Mouse (Mus musculus) embryonic facial prominence, embryonic 11.5 days (tissue): ENCODE results near the gene Cacna2d3. TPM values are rescaled to one million over a fixed set of nuclear protein-coding genes. Genes with fewer than 3 reads are reported as not detected.

Source experiments
- ATAC-seq: fragments of 200-750 bp; cut with Nextera tagmentation; replicated peaks from 2 replicates; pipeline ENCODE4 v1.8.0; 2017; ENCODE audit warnings: low read depth; ENCODE audit not compliant: insufficient number of reproducible peaks, low FRiP score, low TSS enrichment
- DNase-seq: peaks from one replicate; pipeline ENCODE4 v3.0.0-alpha.2; 2015; ENCODE audit warnings: low spot score
- H3K27ac ChIP-seq: fragments of 300-500 bp; sonication (generic); replicated peaks from 2 replicates; pipeline ENCODE4 v1.5.1; 2014; ENCODE audit warnings: mild to moderate bottlenecking, low read depth, low read length, control low read depth
- H3K27me3 ChIP-seq: fragments of 300-500 bp; sonication (generic); 2 replicates; pipeline ENCODE4 v1.6.1; 2014; ENCODE audit warnings: mild to moderate bottlenecking, low read length, moderate library complexity, mixed read lengths; ENCODE audit not compliant: control insufficient read depth, insufficient read depth
- H3K36me3 ChIP-seq: fragments of 300-500 bp; sonication (generic); replicated peaks from 2 replicates; pipeline ENCODE4 v1.6.1; 2014; ENCODE audit warnings: low read depth, mild to moderate bottlenecking, low read length, moderate library complexity, mixed read lengths; ENCODE audit not compliant: control insufficient read depth, insufficient read depth
- H3K4me1 ChIP-seq: fragments of 300-500 bp; sonication (generic); 2 replicates; pipeline ENCODE4 v1.6.1; 2014; ENCODE audit warnings: low read length, mixed read lengths; ENCODE audit not compliant: control insufficient read depth, insufficient read depth
- H3K4me2 ChIP-seq: fragments of 300-500 bp; sonication (generic); 2 replicates; pipeline ENCODE4 v1.6.1; 2014; ENCODE audit warnings: low read depth, mild to moderate bottlenecking, control low read depth, low read length, moderate library complexity
- H3K4me3 ChIP-seq: fragments of 300-500 bp; sonication (generic); 2 replicates; pipeline ENCODE4 v1.5.1; 2014; ENCODE audit warnings: low read depth, low read length, control low read depth
- H3K9ac ChIP-seq: fragments of 300-500 bp; sonication (generic); replicated peaks from 2 replicates; pipeline ENCODE4 v1.6.1; 2014; ENCODE audit warnings: mild to moderate bottlenecking, control low read depth, low read length
- H3K9me3 ChIP-seq: fragments of 300-500 bp; sonication (generic); replicated peaks from 2 replicates; pipeline ENCODE4 v1.6.1; 2016; ENCODE audit warnings: mild to moderate bottlenecking, low read length, inconsistent platforms, mixed read lengths; ENCODE audit not compliant: control insufficient read depth
- WGBS: fragments of 180-500 bp; shearing (Covaris S2); extraction: QIAGEN DNeasy Blood & Tissue Kit; methylation state at CpG from one replicate; pipeline ENCODE4 v1.1.7; 2014; 5-methylcytosine and 5-hydroxymethylcytosine counted together
- polyA plus RNA-seq: library from polyadenylated mRNA; unstranded; fragments of >200 nt; fragmentation: Nextera tagmentation; extraction: Ambion mirVana; gene quantifications from 2 replicates; pipeline ENCODE4 v1.2.1, GENCODE M21; 2014

The Cacna2d3 gene
- polyA plus RNA-seq, 1 experiment from 2014 or later: 4.0 TPM

- Histone ChIP-seq H3K4me3 (no peak overlapping the region), H3K9ac (no peak overlapping the region), H3K4me2 (no peak overlapping the region), H3K9me3 (no peaks in the 10 kb centered on the region), H3K4me1 (no peaks in the 10 kb centered on the region), H3K27ac (no peak overlapping the region), H3K27me3 (no peaks in the 10 kb centered on the region), H3K36me3 (no peaks in the 10 kb centered on the region)
- no peak for ATAC-seq
- WGBS: 92% methylated on average over 9 of the region's 9 CpGs
- no peak for DNase-seq
These were observed 397.8 kb downstream of the Cacna2d3 start for GRCm38 (mm10) chr14:29323718-29324429.

GRCm38 (mm10) chr14:29313431-29313830 is 408.2 kb downstream of the Cacna2d3 start:
- Histone ChIP-seq H3K27ac (no peak overlapping the region), H3K36me3 (no peaks in the 10 kb centered on the region), H3K4me3 (no peak overlapping the region), H3K9me3 (no peaks in the 10 kb centered on the region), H3K4me2 (no peak overlapping the region), H3K9ac (no peak overlapping the region), H3K27me3 (no peaks in the 10 kb centered on the region), H3K4me1 (no peaks in the 10 kb centered on the region)
- no peak for DNase-seq
- ATAC-seq: no peak
- WGBS: 84% methylated on average over 2 of the region's 2 CpGs

- H3K4me1 ChIP-seq: no peaks in the 10 kb centered on the region
- WGBS: 85% methylated on average over 9 of the region's 9 CpGs
These were observed 416.0 kb downstream of the Cacna2d3 start for GRCm38 (mm10) chr14:29305623-29306022.

GRCm38 (mm10) chr14:29296185-29296754 is 425.4 kb downstream of the Cacna2d3 start:
- no peaks in the 10 kb centered on the region for H3K27me3 ChIP-seq
- no peak overlapping the region for H3K27ac ChIP-seq
- 62% methylated on average over 2 of the region's 2 CpGs for WGBS
- H3K4me2 ChIP-seq: no peak overlapping the region
- no peak for ATAC-seq
- no peak overlapping the region for H3K9ac ChIP-seq
- H3K4me3 ChIP-seq: no peak overlapping the region
- no peaks in the 10 kb centered on the region for H3K9me3 ChIP-seq
- no peaks in the 10 kb centered on the region for H3K36me3 ChIP-seq
- peak; percentile 25 for DNase-seq
- H3K4me1 ChIP-seq: no peaks in the 10 kb centered on the region

More at GRCm38 (mm10) chr14:29305623-29306022, 416.0 kb downstream of the Cacna2d3 start:
- Histone ChIP-seq H3K4me2 (no peak overlapping the region), H3K27me3 (no peaks in the 10 kb centered on the region), H3K4me3 (no peak overlapping the region), H3K36me3 (no peaks in the 10 kb centered on the region), H3K27ac (no peak overlapping the region), H3K9me3 (no peaks in the 10 kb centered on the region), H3K9ac (no peak overlapping the region)
- no peak for ATAC-seq
- no peak for DNase-seq

- ATAC-seq (no peak), DNase-seq (no peak)
- Histone ChIP-seq H3K9ac (no peak overlapping the region), H3K4me3 (no peak overlapping the region), H3K4me1 (no peaks in the 10 kb centered on the region), H3K27ac (no peak overlapping the region), H3K9me3 (no peaks in the 10 kb centered on the region), H3K4me2 (no peak overlapping the region), H3K36me3 (no peaks in the 10 kb centered on the region), H3K27me3 (no peaks in the 10 kb centered on the region)
- WGBS: 87% methylated on average over 1 of the region's 1 CpGs
These were observed 442.8 kb downstream of the Cacna2d3 start for GRCm38 (mm10) chr14:29278901-29279300.

GRCm38 (mm10) chr14:29278401-29278800 is 443.3 kb downstream of the Cacna2d3 start:
- Histone ChIP-seq H3K4me1 (no peaks in the 10 kb centered on the region), H3K4me2 (no peak overlapping the region), H3K27me3 (no peaks in the 10 kb centered on the region), H3K9me3 (no peaks in the 10 kb centered on the region), H3K4me3 (no peak overlapping the region), H3K27ac (no peak overlapping the region), H3K9ac (no peak overlapping the region), H3K36me3 (no peaks in the 10 kb centered on the region)
- 76% methylated on average over 2 of the region's 2 CpGs for WGBS
- DNase-seq (no peak), ATAC-seq (no peak)

- Histone ChIP-seq H3K4me1 (no peaks in the 10 kb centered on the region), H3K27ac (no peak overlapping the region), H3K4me2 (no peak overlapping the region), H3K9ac (no peak overlapping the region), H3K36me3 (no peaks in the 10 kb centered on the region), H3K9me3 (no peaks in the 10 kb centered on the region), H3K4me3 (no peak overlapping the region), H3K27me3 (no peaks in the 10 kb centered on the region)
- WGBS: 62% methylated on average over 2 of the region's 2 CpGs
- ATAC-seq (no peak), DNase-seq (no peak)
These were observed 444.0 kb downstream of the Cacna2d3 start for GRCm38 (mm10) chr14:29277701-29278100.

GRCm38 (mm10) chr14:29273890-29274289 is 447.8 kb downstream of the Cacna2d3 start:
- H3K9ac ChIP-seq: no peak overlapping the region
- no peak overlapping the region for H3K27ac ChIP-seq
- H3K4me3 ChIP-seq: no peak overlapping the region
- H3K27me3 ChIP-seq: no peaks in the 10 kb centered on the region
- H3K4me1 ChIP-seq: no peaks in the 10 kb centered on the region
- H3K4me2 ChIP-seq: no peak overlapping the region
- H3K36me3 ChIP-seq: no peaks in the 10 kb centered on the region
- no peak for DNase-seq
- H3K9me3 ChIP-seq: no peaks in the 10 kb centered on the region
- no peak for ATAC-seq
